Mouse (Mus musculus) brown adipose tissue, adult 24 weeks (tissue): ENCODE measurements around the gene Mrm2. TPM values are rescaled to one million over a fixed set of nuclear protein-coding genes. Genes with fewer than 3 reads are reported as not detected.

Experiments
- H3K27ac ChIP-seq: fragments of 200-500 bp; replicated peaks from 2 replicates; pipeline ENCODE4 v1.5.1; 2012; ENCODE audit warnings: low read depth, mild to moderate bottlenecking, low read length
- H3K4me1 ChIP-seq: fragments of 200-500 bp; 2 replicates; pipeline ENCODE4 v1.6.1; 2012; ENCODE audit warnings: low read length, mixed read lengths; ENCODE audit not compliant: control insufficient read depth, insufficient read depth, insufficient read length
- H3K4me3 ChIP-seq: fragments of 200-500 bp; 2 replicates; pipeline ENCODE4 v1.5.1; 2012; ENCODE audit warnings: low read depth, mild to moderate bottlenecking, low read length, moderate library complexity; ENCODE audit not compliant: insufficient read depth
- polyA plus RNA-seq: library from polyadenylated mRNA; stranded (reverse); fragments of >200 nt; gene quantifications from 2 replicates; pipeline ENCODE4 v1.2.4, GENCODE M21; 2012; ENCODE audit not compliant: missing spikeins, insufficient read depth, insufficient read length

The Mrm2 gene
- polyA plus RNA-seq, 1 experiment: 15.8 TPM

DNA sequence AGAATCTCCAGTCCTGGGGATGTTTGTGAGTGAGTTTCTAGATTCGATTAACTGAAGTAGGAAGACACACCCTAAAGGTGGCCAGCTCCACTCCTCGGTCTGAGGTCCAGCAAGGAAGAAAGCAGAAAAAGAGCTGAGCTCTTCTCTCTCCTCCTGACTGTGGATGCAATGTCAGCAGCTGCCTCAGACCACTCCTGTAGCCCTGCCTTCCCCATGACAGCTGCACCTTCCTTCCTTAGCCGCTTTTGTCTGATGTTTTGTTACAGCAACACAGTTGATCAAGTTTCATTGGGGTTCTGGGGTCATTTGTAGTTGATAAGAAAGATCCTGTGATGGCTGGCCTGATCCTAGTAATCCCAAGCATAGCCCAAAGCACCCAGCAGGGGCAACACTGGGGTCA, 25.8 kb upstream of the Mrm2 start:
- H3K4me3 ChIP-seq: no peak overlapping the region
- H3K27ac ChIP-seq: no peak overlapping the region
- no peaks in the 10 kb centered on the region for H3K4me1 ChIP-seq

DNA sequence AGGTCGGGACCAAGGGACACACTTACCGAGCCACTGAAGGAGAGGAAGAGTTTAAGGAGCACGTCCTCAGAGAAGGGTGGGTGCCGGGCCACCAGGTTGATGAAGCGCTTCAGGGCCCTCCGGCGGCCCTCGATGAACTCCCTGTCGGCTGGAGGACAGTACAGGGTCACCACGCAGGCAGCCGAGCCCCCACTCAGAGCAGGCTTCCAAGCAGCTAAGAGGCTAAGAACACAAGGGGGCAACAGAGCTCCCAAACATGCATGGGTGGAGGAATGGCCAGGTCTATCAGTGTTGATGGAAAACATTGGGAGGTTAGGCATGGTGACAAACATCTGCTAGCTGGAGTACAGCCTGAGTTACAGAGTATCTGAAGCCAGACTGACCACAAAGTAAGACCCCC, 24.2 kb upstream of the Mrm2 start:
- Histone ChIP-seq H3K27ac (no peak overlapping the region), H3K4me3 (no peak overlapping the region)

DNA sequence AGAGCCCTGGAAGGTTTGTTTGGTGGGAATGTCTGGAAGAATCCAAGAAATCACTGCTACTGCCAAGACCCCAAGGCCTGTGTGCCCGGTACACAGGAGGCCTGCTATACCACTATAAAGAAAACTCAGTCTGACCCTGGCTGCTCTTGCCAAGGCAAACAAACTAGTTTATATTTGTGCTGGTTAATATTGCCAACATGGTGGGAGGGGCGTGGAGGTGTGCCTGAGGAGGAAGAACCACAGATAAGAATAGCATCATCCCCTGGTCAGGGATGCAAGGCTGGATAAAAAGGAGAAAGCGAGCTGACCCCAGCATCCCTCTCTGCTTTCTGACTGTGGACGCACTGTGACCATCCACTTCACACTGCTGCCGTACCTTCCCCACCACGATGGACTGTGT, 20.7 kb upstream of the Mrm2 start:
- Histone ChIP-seq H3K4me3 (no peak overlapping the region), H3K4me1 (no peaks in the 10 kb centered on the region), H3K27ac (no peak overlapping the region)

More for the DNA sequence above, 24.2 kb upstream of the Mrm2 start:
- no peaks in the 10 kb centered on the region for H3K4me1 ChIP-seq

DNA sequence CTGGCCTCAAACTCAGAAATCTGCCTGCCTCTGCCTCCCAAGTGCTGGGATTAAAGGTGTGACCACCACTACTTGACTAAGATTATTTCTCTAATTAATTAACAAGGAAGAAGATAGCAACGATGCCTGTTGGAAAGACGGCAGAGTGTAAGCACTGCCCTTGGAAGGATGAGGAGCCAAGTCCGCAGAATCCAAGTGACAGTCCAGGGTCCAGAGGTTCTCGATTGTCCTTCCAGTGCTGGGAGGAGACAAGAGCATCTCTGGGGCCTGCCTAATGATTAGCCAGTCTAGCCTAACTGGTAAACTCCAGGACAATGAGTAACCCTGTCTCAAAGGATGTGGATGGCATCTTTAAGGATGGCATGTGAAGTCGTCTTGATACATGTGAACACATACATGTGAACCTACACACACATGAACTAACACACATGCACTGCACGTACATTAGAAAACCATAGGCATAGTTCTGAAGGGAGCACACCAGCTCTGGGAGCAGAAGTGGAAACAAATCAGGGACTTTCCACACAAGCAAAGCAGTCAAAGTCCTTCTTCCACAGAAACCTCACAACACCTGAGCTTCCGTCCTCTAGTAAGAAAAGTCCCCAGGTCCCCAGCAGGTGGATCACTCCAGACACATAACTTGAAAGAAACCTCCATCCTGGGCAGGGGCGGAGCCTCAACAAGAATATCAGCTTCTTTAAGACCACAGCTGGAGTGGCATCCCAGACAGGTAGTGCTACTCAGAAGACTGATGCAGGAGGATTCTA, 19.2 kb upstream of the Mrm2 start:
- no peaks in the 10 kb centered on the region for H3K4me1 ChIP-seq
- no peak overlapping the region for H3K4me3 ChIP-seq
- no peak overlapping the region for H3K27ac ChIP-seq

- Histone ChIP-seq H3K4me3 (no peak overlapping the region), H3K27ac (no peak overlapping the region), H3K4me1 (no peaks in the 10 kb centered on the region)
These were observed 18.2 kb upstream of the Mrm2 start for GRCm38 (mm10) chr5:140349882-140350281.

- Histone ChIP-seq H3K27ac (no peak overlapping the region), H3K4me1 (no peaks in the 10 kb centered on the region), H3K4me3 (no peak overlapping the region)
These were observed 14.4 kb upstream of the Mrm2 start for GRCm38 (mm10) chr5:140346050-140346449.

DNA sequence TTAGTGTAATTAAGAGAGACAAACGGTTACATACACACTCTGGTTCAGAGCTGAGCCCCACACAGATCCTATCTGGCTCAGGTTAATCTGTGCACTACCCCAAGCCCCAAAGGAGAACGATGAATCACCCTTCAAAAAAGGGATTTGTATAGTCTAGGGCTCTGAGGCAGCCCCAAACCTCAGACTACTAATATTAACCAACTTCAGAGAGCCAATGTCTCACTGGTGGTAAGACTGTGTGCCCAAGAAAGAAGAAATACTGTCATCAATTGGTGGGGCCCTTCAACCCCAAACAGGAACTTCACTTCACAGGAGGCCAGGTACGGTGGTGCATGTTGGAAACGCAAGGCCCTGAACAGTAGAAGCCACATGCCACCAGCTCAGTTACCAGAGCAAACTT, 13.5 kb upstream of the Mrm2 start:
- Histone ChIP-seq H3K27ac (no peak overlapping the region), H3K4me3 (no peak overlapping the region), H3K4me1 (no peaks in the 10 kb centered on the region)

DNA sequence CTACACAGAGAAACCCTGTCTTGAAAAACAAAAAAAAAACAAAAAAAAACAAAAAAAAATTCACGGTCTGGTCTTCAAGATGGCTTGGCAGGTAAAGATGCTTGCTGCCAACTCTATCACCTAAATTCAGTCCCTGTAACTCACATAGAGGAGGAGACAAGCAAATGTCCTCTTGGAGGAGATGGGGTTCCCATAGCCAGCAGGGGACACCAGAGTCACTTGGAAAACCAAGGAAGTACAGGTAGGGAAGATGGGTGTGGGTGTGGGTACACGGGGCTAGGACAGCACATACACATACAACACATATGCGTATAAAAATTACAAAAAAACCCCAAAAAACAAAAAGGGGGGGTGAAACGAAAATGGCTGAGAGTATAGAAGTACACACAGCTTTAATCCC, 11.2 kb upstream of the Mrm2 start:
- Histone ChIP-seq H3K27ac (no peak overlapping the region), H3K4me3 (no peak overlapping the region), H3K4me1 (no peaks in the 10 kb centered on the region)

DNA sequence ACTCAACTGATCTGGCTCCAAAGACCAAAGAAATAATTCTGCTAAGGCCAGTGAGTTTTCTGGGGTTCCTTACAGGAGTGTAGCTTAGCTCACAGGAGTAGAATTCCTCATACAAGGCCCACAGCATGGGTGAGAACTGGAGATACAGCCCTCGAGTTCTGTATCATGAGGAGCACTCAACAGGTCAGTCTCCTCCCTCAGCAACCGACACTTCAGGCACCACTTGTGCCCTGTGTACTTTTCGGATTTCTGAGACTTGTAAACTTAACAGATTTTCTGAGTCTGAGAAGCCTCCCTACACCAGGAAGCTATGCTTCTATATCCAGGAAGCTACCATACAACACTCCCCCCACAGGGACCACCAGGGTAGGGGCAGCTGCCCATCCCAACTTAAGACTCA, 8.1 kb upstream of the Mrm2 start:
- Histone ChIP-seq H3K4me1 (no peaks in the 10 kb centered on the region), H3K27ac (no peak overlapping the region), H3K4me3 (no peak overlapping the region)

DNA sequence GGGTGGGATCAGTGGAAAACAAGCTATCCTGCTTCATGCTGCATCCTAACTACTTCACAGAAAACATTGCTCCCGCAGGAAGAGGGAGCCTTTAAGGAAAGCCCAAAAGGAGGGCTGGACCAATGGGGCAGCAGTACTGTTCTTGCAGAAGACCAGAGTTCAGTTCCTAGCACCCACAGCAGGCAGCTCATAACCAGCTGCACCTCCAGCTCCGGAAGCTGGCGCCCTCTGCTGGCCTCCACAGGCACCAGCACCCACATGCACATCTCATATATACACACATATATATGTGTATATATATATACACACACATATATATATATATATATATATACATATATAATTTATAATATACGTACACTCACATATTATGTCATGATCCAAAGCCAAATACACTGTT, 7.1 kb upstream of the Mrm2 start:
- H3K4me3 ChIP-seq: no peak overlapping the region
- no peaks in the 10 kb centered on the region for H3K4me1 ChIP-seq
- H3K27ac ChIP-seq: no peak overlapping the region

DNA sequence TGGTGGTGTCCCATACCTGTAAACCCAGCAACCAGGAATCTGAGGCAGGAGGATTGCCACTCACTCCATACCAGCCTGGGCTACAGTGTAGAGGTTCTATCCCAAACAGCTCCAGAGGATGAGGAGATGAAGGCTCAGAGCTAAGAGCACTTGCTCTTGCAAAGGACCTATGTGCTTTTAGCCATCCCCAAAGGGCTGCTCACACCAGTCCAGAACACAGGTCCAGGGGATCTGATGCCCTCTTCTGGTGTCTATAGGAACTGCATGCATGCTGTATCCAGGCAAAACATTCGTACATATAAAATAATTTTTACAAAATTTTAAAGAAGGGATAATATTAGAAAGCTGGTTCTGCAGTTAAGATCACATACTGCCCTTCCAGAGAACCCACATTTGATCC, 5.0 kb upstream of the Mrm2 start:
- Histone ChIP-seq H3K4me3 (no peak overlapping the region), H3K27ac (no peak overlapping the region), H3K4me1 (no peaks in the 10 kb centered on the region)

- peaks cover 6% of the 10 kb centered on the region for H3K4me1 ChIP-seq
- H3K4me3 ChIP-seq: no peak overlapping the region
- no peak overlapping the region for H3K27ac ChIP-seq
These were observed 1.9 kb upstream of the Mrm2 start for GRCm38 (mm10) chr5:140333631-140334030.

- Histone ChIP-seq H3K27ac (no peak overlapping the region), H3K4me3 (no peak overlapping the region)
These were observed 821 bp upstream of the Mrm2 start for GRCm38 (mm10) chr5:140332519-140332918.

GRCm38 (mm10) chr5:140324058-140324457, 7.6 kb downstream of the Mrm2 start:
- H3K4me3 ChIP-seq: no peak overlapping the region
- H3K4me1 ChIP-seq: 0 out of 2 replicates have a peak, but pooled peaks cover 3% of the 10 kb centered on the region
- H3K27ac ChIP-seq: no peak overlapping the region

More at GRCm38 (mm10) chr5:140332519-140332918, 821 bp upstream of the Mrm2 start:
- peaks cover 6% of the 10 kb centered on the region for H3K4me1 ChIP-seq

GRCm38 (mm10) chr5:140321756-140322575, 9.7 kb downstream of the Mrm2 start:
- 0 out of 2 replicates have a peak, but pooled peaks cover 3% of the 10 kb centered on the region for H3K4me1 ChIP-seq

More at GRCm38 (mm10) chr5:140321756-140322575, 9.7 kb downstream of the Mrm2 start:
- Histone ChIP-seq H3K4me3 (peak overlapping the region; percentile 74), H3K27ac (peak overlapping the region; percentile 75)
